Mouse (Mus musculus): ENCODE measurements around the gene H2-Ob. TPM values are rescaled to one million over a fixed set of nuclear protein-coding genes. Genes with fewer than 3 reads are reported as not detected.

Gene H2-Ob
- total RNA-seq, 2 experiments from 2014 or later = 7.8 to 32.0 TPM

GRCm38 (mm10) chr17:34234926-34235325 lies 3.8 kb upstream of the H2-Ob start:
- ATAC-seq (replicated peaks; ENCODE audit: low FRiP score, low TSS enrichment, poor library complexity, severe bottlenecking) = peak; percentile 90

DNA sequence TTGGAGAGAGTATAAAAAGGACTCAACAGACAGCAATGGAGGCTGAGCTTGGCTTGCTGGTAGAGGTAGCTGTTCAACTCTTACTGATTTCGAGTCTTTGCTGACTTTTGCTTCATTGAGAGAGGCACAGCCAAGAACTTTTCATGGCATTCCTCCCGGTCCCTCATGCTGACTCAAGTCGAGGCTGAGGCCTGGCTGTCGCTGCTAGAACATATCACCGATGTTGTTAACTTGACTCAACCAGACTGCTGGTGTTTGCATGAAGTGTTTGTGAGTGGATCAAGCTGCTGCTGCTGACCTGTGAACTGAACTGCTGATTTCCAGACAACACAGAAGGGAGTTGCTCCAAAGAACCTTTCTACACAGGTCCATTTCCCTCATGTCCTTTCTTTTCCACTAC lies 2.0 kb upstream of the H2-Ob start:
- no peak for ATAC-seq (replicated peaks; ENCODE audit: low FRiP score, low TSS enrichment, poor library complexity, severe bottlenecking)

- no peak for ATAC-seq (replicated peaks; ENCODE audit: low FRiP score, low TSS enrichment, poor library complexity, severe bottlenecking)
These were observed 962 bp upstream of the H2-Ob start for GRCm38 (mm10) chr17:34237741-34238140.

GRCm38 (mm10) chr17:34239601-34240041 lies 918 bp downstream of the H2-Ob start:
- ATAC-seq (replicated peaks; ENCODE audit: low FRiP score, low TSS enrichment, poor library complexity, severe bottlenecking) = no peak; the same call in 1 of the 2 replicates

DNA sequence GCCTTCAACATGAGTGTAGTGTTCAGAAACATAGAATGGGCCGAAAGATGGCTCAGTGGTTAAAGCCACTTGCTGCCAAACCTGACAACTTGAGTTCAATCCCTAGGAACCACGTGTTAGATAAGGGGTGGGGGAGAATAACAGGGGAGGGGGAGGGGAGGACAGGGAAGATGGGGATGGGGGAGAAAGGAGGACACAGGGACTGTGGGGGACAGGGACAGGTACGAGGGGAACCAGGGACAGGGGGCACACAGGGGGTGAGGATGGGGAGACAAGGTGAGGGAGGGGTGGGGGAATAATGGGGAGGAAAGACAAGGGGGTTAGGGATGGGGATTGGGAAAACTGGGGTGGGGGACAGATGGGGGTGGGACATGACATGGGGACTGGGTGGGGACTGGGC lies 1.7 kb downstream of the H2-Ob start:
- ATAC-seq (replicated peaks; ENCODE audit: low FRiP score, low TSS enrichment, poor library complexity, severe bottlenecking) = no peak

DNA sequence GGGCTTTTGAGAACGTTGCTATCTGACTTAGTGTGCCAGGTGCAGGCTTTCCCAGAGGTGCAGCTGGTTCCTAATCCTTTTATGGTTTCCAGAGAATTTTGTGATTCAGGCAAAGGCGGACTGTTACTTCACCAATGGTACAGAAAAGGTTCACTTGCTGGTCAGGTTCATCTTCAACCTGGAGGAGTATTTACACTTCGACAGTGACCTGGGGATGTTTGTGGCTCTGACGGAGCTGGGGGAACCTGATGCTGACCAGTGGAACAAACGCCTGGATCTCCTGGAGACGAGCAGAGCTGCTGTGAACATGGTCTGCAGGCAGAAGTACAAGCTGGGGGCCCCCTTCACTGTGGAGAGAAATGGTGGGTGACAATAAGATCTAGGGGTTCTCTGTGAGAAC lies 2.2 kb downstream of the H2-Ob start:
- no peak for ATAC-seq (replicated peaks; ENCODE audit: low FRiP score, low TSS enrichment, poor library complexity, severe bottlenecking)

DNA sequence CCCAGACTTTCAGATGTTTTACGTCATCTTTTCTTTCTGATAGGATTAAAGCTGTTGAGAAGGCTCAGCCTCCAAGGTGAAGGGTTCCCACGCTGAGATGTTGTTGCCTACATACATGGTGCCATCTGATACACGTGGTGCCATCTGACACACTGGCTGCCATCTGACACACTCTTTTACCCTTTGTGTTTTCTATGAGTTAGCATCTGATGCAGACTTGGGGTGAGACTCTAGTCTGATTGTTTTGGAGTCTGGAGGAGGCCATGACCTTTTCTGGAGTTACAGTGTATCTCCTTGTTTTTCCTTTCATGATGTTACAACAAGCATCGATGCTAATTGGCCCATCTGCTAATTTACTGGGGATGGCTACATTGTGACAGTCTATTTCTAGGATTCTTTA lies 6.0 kb downstream of the H2-Ob start:
- no peak for ATAC-seq (replicated peaks; ENCODE audit: low FRiP score, low TSS enrichment, poor library complexity, severe bottlenecking)

GRCm38 (mm10) chr17:34247047-34247446 lies 8.3 kb downstream of the H2-Ob start:
- no peak for ATAC-seq (replicated peaks; ENCODE audit: low FRiP score, low TSS enrichment, poor library complexity, severe bottlenecking)

- no peak for ATAC-seq (replicated peaks; ENCODE audit: low FRiP score, low TSS enrichment, poor library complexity, severe bottlenecking)
These were observed 10.1 kb downstream of the H2-Ob start for GRCm38 (mm10) chr17:34248764-34249163.

GRCm38 (mm10) chr17:34249361-34249760 lies 10.7 kb downstream of the H2-Ob start:
- ATAC-seq (replicated peaks; ENCODE audit: low FRiP score, low TSS enrichment, poor library complexity, severe bottlenecking) = no peak

GRCm38 (mm10) chr17:34249878-34250277 lies 11.2 kb downstream of the H2-Ob start:
- ATAC-seq (replicated peaks; ENCODE audit: low FRiP score, low TSS enrichment, poor library complexity, severe bottlenecking) = 0 out of 2 replicates have a peak, but pooled peaks have one; percentile 50

DNA sequence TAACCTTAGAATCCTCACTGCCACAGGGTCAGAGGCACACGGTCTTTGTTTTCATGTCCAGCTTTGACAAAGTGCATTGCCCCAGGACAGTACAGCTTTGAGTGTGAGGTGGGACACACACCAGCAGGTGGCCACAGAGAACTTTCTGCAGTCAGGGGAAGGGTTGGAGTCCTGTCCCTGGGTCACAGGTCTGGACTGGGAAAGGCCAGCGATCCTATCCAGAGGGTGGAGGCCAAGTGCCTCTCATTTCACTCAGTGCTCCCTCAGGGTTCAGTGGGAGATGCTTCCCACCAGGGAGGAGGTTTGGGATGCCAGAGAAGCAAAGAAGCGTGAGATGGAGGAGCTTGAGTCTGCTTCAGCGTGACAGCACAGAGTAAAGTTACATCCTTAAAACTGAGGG lies 13.0 kb downstream of the H2-Ob start:
- ATAC-seq (replicated peaks; ENCODE audit: low FRiP score, low TSS enrichment, poor library complexity, severe bottlenecking) = no peak

- ATAC-seq (replicated peaks; ENCODE audit: low FRiP score, low TSS enrichment, poor library complexity, severe bottlenecking) = no peak
These were observed 17.8 kb downstream of the H2-Ob start for GRCm38 (mm10) chr17:34256501-34256900.

DNA sequence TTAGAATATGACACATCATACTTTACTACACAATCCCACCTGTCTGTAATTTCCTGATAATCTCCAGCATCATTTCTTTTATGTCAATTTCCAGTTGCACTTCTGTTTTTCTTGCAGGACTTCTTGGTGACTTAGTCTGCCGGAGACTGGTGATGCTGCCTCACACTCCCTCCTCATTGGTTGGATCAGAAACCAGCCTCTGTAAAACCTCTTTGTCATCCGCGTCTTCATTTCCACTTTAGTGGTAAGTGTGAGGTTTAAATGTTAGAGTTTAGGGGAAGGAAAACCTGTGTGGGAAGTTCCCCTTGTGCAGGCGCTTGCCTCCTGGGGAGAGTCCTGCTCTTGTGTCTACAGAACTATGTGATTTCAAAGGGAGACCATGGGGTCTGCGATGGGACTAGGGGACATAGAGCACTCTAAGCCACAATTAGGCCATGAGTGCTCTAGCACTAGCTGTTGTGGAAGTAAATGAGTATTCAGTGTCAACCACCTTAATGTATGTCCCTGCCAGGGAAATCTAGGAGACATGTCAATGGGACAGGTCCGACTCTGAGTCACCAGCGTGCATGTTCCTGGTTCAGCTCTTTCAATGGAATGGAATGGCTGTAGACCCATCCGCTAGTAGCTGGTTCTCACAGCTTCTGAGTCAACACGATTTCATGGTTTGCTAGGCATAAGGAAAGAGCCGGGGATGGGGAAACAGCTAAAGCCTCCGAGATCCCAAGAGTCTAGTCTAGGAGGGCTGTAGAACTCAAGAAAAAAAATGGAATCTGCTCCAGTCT lies 19.1 kb downstream of the H2-Ob start, which contains the start of gene H2-Ab1:
Gene H2-Ab1, plus strand, starts transcription at position 96 of the 782 bp plus-strand sequence.
- ATAC-seq (replicated peaks; ENCODE audit: low FRiP score, low TSS enrichment, poor library complexity, severe bottlenecking) = peak; percentile 76

DNA sequence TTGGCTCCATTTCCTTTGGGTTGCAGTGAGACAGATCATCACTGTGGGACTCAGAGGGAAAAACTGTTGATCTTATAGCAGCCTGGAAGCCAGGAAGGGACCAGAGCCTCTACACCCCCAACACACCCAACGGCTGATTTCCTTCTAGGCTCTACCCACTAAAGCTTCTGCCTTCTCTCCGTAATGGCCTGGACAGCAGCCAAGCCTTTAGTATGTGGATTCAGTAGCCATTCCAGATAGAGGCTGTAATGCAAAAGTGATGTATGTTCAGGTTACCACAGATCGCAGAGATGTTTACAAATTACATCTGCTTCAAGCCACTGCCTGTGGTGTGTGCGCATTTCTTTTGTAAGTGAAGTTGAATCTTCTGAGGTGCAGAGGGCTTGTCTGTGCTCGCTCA lies 21.8 kb downstream of the H2-Ob start:
- ATAC-seq (replicated peaks; ENCODE audit: low FRiP score, low TSS enrichment, poor library complexity, severe bottlenecking) = no peak

- 0 out of 2 replicates have a peak, but pooled peaks have one; percentile 23 for ATAC-seq (replicated peaks; ENCODE audit: low FRiP score, low TSS enrichment, poor library complexity, severe bottlenecking)
These were observed 22.8 kb downstream of the H2-Ob start for GRCm38 (mm10) chr17:34261502-34261901.

- peak; percentile 88 for ATAC-seq (replicated peaks; ENCODE audit: low FRiP score, low TSS enrichment, poor library complexity, severe bottlenecking)
These were observed 24.4 kb downstream of the H2-Ob start for GRCm38 (mm10) chr17:34263068-34263467.

DNA sequence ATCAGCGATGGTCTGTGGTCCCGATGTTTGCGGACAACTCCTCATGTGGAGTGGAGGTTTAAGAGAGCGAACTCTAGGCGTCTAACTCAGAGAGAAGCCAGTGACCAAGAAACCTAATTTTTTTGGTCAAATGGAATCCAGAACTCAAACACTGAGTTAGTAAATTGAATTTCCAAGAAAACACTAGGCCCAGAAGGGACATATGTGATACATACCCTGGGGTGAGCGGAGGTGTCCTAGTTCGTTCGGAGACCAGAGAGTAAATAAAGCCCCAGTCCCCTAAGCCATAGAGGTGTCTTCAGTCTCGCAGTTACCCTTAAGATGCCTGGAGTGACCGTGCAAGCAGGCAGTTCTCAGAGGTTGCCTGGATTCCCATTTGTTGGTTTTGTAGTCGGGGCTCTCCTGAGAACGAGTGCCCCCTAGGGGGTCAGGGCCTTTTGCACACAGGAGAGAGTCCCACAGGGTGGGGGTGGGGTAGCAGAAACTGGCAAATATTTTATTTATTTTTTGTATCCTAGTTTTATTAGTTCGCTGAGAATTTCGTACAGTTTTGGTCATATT lies 25.2 kb downstream of the H2-Ob start:
- peak; percentile 40 for ATAC-seq (replicated peaks; ENCODE audit: low FRiP score, low TSS enrichment, poor library complexity, severe bottlenecking)

GRCm38 (mm10) chr17:34264452-34265351 lies 26.0 kb downstream of the H2-Ob start:
- peak; percentile 17; the same call in 1 of the 2 replicates for ATAC-seq (replicated peaks; ENCODE audit: low FRiP score, low TSS enrichment, poor library complexity, severe bottlenecking)

- ATAC-seq (replicated peaks; ENCODE audit: low FRiP score, low TSS enrichment, poor library complexity, severe bottlenecking) = no peak
These were observed 29.6 kb downstream of the H2-Ob start for GRCm38 (mm10) chr17:34268262-34268661.
